Mouse (Mus musculus) T-helper 1 cell (primary cell): ENCODE measurements at regions not wholly inside any gene's neighbourhood (a gene's known extent, or its start where the extent isn't known, plus 50 kb on each side); places are given as distances from the start of the nearest gene placed in this dataset.

Experiments used
- in situ Hi-C: fragments of 300-600 bp; cut with MboI, MseI; formaldehyde crosslinking; loops from one replicate; pipeline ENCODE4 v1.15.1; 2025; ENCODE audit warnings: high pct_unique_total_duplicates

GRCm38 (mm10) chr1:154117688-154118373 is 83.2 kb upstream of the Zfp648 start:
- in situ Hi-C loops, result no loop called here

GRCm38 (mm10) chr1:154118374-154119004 is 82.5 kb upstream of the Zfp648 start:
- in situ Hi-C loops, result no loop called here

- in situ Hi-C loops, result loop anchor here (5.0 kb wide), 1 partner anchor 227 kb away; the partner anchor contains the start of gene Teddm1a
Measured at GRCm38 (mm10) chr1:154119611-154120010, 81.4 kb upstream of the Zfp648 start.

GRCm38 (mm10) chr1:154120693-154121092 is 80.3 kb upstream of the Zfp648 start:
- in situ Hi-C loops, result loop anchor here (5.0 kb wide), 1 partner anchor 228 kb away; the partner anchor contains the start of gene Teddm1a

GRCm38 (mm10) chr1:154124981-154125380 is 76.0 kb upstream of the Zfp648 start:
- in situ Hi-C loops, result loop anchor here (5.0 kb wide), 1 partner anchor 233 kb away; the partner anchor contains the start of gene Teddm1a

GRCm38 (mm10) chr1:154126487-154126886 is 74.5 kb upstream of the Zfp648 start:
- in situ Hi-C loops, result no loop called here

- in situ Hi-C loops, result no loop called here
Measured at GRCm38 (mm10) chr1:154139488-154139887, 61.5 kb upstream of the Zfp648 start.

- in situ Hi-C loops, result loop anchor here (10.0 kb wide), 1 partner anchor 1121 kb away; no protein-coding TSS in a partner anchor
Measured at GRCm38 (mm10) chr1:154143691-154144090, 57.3 kb upstream of the Zfp648 start.

- in situ Hi-C loops, result loop anchor here (10.0 kb wide), 1 partner anchor 1118 kb away; no protein-coding TSS in a partner anchor
Measured at GRCm38 (mm10) chr1:154147001-154147571, 53.9 kb upstream of the Zfp648 start.

- in situ Hi-C loops, result loop anchor here (10.0 kb wide), 1 partner anchor 1116 kb away; no protein-coding TSS in a partner anchor
Measured at GRCm38 (mm10) chr1:154148948-154149347, 52.0 kb upstream of the Zfp648 start.

GRCm38 (mm10) chr1:154149431-154150143 is 51.4 kb upstream of the Zfp648 start:
- in situ Hi-C loops, result loop anchor here (10.0 kb wide), 1 partner anchor 1115 kb away; no protein-coding TSS in a partner anchor

GRCm38 (mm10) chr1:154150167-154150851 is 50.7 kb upstream of the Zfp648 start:
- in situ Hi-C loops, result no loop called here
